Mouse (Mus musculus): ENCODE results near the gene Ccdc157. TPM values are rescaled to one million over a fixed set of nuclear protein-coding genes. Genes with fewer than 3 reads are reported as not detected.

Gene Ccdc157
- polyA plus RNA-seq (2017; shearing (Covaris generic)), result 3.8 TPM

GRCm38 (mm10) chr11:4159808-4160708 lies at the start of gene Ccdc157, which contains the start of gene Sf3a1:
Ccdc157 (minus strand) TSS chr11:4160293.
Sf3a1 (plus strand) TSS chr11:4160350.

GRCm38 (mm10) chr11:4186486-4187317 lies 26.6 kb upstream of the Ccdc157 start, which contains the start of gene Tbc1d10a:
Tbc1d10a (plus strand) TSS chr11:4186789.

GRCm38 (mm10) chr11:4134986-4135935 lies 24.8 kb downstream of the Ccdc157 start, which contains the start of gene Rnf215:
Rnf215 (plus strand) TSS chr11:4135202.

GRCm38 (mm10) chr11:4122742-4123579 lies 37.1 kb downstream of the Ccdc157 start, which contains the start of gene Sec14l2:
Sec14l2 (minus strand) TSS chr11:4123415.

GRCm38 (mm10) chr11:4095171-4096053 lies 64.7 kb downstream of the Ccdc157 start, which contains the start of gene Mtfp1:
Mtfp1 (minus strand) TSS chr11:4095445.

Other genes with a start within 250 kb of the Ccdc157 start
- 1.7 TPM for gene Slc35e4, start 245.6 kb downstream of the Ccdc157 start, polyA plus RNA-seq (2017; shearing (Covaris generic))
- 28.9 TPM for gene Tcn2, start 228.1 kb downstream of the Ccdc157 start, polyA plus RNA-seq (2017; shearing (Covaris generic))
- 90.5 TPM for gene Pes1, start 196.3 kb downstream of the Ccdc157 start, polyA plus RNA-seq (2017; shearing (Covaris generic))
- gene 4930556J24Rik, start 183.5 kb downstream of the Ccdc157 start, polyA plus RNA-seq (2017; shearing (Covaris generic)), result not detected
- gene Gal3st1, start 176.7 kb downstream of the Ccdc157 start, polyA plus RNA-seq (2017; shearing (Covaris generic)), result 0.18 TPM
- gene Sec14l4, start 128.8 kb downstream of the Ccdc157 start, polyA plus RNA-seq (2017; shearing (Covaris generic)), result not detected
- gene Sec14l3, start 95.5 kb downstream of the Ccdc157 start, polyA plus RNA-seq (2017; shearing (Covaris generic)), result not detected
- 1.7 TPM for gene Mtfp1, start 64.8 kb downstream of the Ccdc157 start, polyA plus RNA-seq (2017; shearing (Covaris generic))
- 1.4 TPM for gene Sec14l2, start 36.9 kb downstream of the Ccdc157 start, polyA plus RNA-seq (2017; shearing (Covaris generic))
- 56.0 TPM for gene Rnf215, start 25.1 kb downstream of the Ccdc157 start, polyA plus RNA-seq (2017; shearing (Covaris generic))
- gene Sf3a1, start 57 bp upstream of the Ccdc157 start, polyA plus RNA-seq (2017; shearing (Covaris generic)), result 74.4 TPM
- gene Tbc1d10a, start 26.5 kb upstream of the Ccdc157 start, polyA plus RNA-seq (2017; shearing (Covaris generic)), result 120 TPM
- gene Castor1, start 57.9 kb upstream of the Ccdc157 start, polyA plus RNA-seq (2017; shearing (Covaris generic)), result 52.7 TPM
- 38.5 TPM for gene Osm, start 76.1 kb upstream of the Ccdc157 start, polyA plus RNA-seq (2017; shearing (Covaris generic))
- gene Lif, start 97.3 kb upstream of the Ccdc157 start, polyA plus RNA-seq (2017; shearing (Covaris generic)), result 3.5 TPM